Mouse (Mus musculus) thymus, adult 2 months (tissue): Measurements from ENCODE around the gene Trio. TPM values are rescaled to one million over a fixed set of nuclear protein-coding genes. Genes with fewer than 3 reads are reported as not detected.

Experiments
- DNase-seq: peaks from one replicate; pipeline ENCODE4 v3.0.0; 2021
- H3K27ac ChIP-seq: fragments of 200-500 bp; 2 replicates; pipeline ENCODE4 v1.5.1; 2012; ENCODE audit warnings: low read length, control low read depth; ENCODE audit not compliant: control insufficient read depth, insufficient read depth
- H3K27me3 ChIP-seq: fragments of 200-500 bp; 2 replicates; pipeline ENCODE4 v1.6.1; 2012; ENCODE audit warnings: mild to moderate bottlenecking, low read length, moderate library complexity, mixed read lengths; ENCODE audit not compliant: control insufficient read depth, insufficient read depth
- H3K36me3 ChIP-seq: fragments of 200-500 bp; 2 replicates; pipeline ENCODE4 v1.6.1; 2012; ENCODE audit warnings: mild to moderate bottlenecking, low read length, moderate library complexity; ENCODE audit not compliant: control insufficient read depth, insufficient read depth
- H3K4me1 ChIP-seq: fragments of 200-500 bp; replicated peaks from 2 replicates; pipeline ENCODE4 v1.6.1; 2012; ENCODE audit warnings: low read length; ENCODE audit not compliant: control insufficient read depth, insufficient read depth
- H3K4me3 ChIP-seq: fragments of 200-500 bp; 2 replicates; pipeline ENCODE4 v1.5.1; 2012; ENCODE audit warnings: mild to moderate bottlenecking, low read length, control low read depth, moderate library complexity; ENCODE audit not compliant: control insufficient read depth, insufficient read depth
- CTCF ChIP-seq: fragments of 200-500 bp; IDR thresholded peaks from 2 replicates; pipeline ENCODE4 v1.5.1; 2012; ENCODE audit warnings: mild to moderate bottlenecking, control low read depth, low read length, moderate library complexity, borderline replicate concordance; ENCODE audit not compliant: control insufficient read depth, poor library complexity, insufficient read depth; ENCODE audit errors: extremely low read depth
- POLR2A ChIP-seq: fragments of 200-500 bp; IDR thresholded peaks from 2 replicates; pipeline ENCODE4 v1.6.1; 2012; ENCODE audit warnings: mild to moderate bottlenecking, low read length, control low read depth, moderate library complexity; ENCODE audit not compliant: control insufficient read depth, poor library complexity, insufficient read depth; ENCODE audit errors: extremely low read depth
- WGBS: fragments of 180-500 bp; shearing (Covaris S2); methylation state at CpG from one replicate; pipeline ENCODE4 v1.1.7; 2018; 5-methylcytosine and 5-hydroxymethylcytosine counted together
- polyA plus RNA-seq: library from polyadenylated mRNA; depleted of rRNA; stranded (reverse); fragments of >200 nt; gene quantifications from 2 replicates; pipeline ENCODE4 v1.2.3, GENCODE M21; 2012

The Trio gene
- polyA plus RNA-seq, 1 experiment, result 24.9 TPM

DNA sequence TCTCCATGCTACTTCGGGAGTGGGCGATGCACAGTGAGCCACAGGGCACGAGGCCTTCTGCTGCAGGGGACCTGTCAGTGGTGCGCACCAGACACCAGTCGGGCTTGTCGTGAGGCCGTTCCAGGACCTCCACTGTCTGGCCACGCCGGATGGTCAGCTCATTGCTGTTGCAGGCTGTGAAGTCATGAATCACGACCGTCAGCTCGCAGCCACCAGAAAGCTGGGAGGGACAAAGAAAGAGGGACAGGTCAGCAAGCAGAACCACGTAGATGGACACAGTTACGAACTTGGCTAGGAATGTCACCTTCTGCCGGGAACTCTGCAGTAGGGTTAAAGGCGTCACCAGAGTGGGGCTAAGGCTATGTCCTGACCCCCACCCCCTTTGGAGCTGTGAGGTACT lies 220.0 kb downstream of the Trio start:
- H3K36me3 ChIP-seq, result no peaks in the 10 kb centered on the region
- DNase-seq, result no peak

DNA sequence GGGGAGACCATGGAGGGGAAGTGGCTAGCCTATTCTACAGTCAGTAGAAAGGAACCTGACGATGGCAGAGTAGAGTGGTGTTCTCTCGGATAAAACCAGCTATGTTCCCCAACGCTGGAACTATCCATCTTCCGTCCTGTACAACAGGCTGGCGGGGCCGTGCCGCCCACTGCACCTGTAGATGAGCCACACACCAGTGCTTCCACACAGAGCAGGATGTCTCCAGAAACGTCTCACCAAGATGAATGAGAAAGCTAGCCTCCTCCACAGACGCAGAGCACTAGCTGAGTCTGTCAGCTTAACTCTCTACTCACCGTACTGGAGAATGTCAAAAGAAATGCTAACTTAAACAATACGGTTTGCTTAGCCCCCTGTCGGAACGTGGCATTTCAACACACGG lies 221.2 kb downstream of the Trio start:
- TF ChIP-seq CTCF (no peak), POLR2A (no peak)
- 92% methylated on average over 14 of the region's 14 CpGs for WGBS
- Histone ChIP-seq H3K27ac (no peak overlapping the region), H3K4me1 (peaks cover 23% of the 10 kb centered on the region), H3K36me3 (no peaks in the 10 kb centered on the region), H3K4me3 (no peak overlapping the region), H3K27me3 (no peaks in the 10 kb centered on the region)
- no peak for DNase-seq

More for the DNA sequence above, 220.0 kb downstream of the Trio start:
- H3K4me1 ChIP-seq, result peaks cover 14% of the 10 kb centered on the region
- H3K27ac ChIP-seq, result no peak overlapping the region
- no peaks in the 10 kb centered on the region for H3K27me3 ChIP-seq
- WGBS, result 97% methylated on average over 16 of the region's 16 CpGs
- no peak overlapping the region for H3K4me3 ChIP-seq
- TF ChIP-seq CTCF (no peak), POLR2A (no peak)

DNA sequence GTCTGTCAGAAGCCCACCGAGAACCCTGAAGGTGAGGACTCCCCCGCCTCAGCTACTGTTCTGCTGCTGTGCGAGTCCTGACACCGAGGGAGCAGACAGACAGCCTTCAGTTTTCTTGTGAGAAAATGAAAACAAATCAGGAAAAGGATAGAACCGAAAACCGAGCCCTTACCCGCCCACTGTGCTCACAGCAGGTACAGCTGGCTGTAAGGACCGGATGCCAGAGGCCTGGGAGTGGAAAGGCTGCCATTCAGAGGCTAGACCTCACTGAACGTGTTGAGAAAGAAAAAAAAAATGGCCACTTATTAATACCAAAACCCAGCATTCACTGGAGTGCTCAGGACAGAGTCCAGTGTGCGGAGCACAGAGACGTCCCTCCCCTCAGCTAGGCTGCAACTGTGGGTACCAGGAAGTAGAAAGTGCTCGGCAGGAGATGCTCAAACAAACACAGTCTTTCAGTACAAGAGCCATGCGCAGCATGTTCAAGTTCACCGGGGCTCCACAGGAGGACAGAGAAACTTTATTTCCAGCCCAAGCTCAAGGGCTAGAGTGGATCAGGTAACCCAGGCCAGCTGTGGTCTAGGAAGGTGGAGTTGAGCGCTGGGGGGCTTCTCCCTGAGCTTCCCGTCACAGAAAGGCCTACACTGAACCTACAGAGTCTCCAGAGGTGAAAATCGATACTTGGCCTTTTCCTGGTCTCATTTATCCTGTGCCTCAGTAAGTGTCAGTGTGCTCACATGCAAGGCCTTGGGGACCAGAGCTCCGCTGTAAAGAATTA lies 221.9 kb downstream of the Trio start:
- Histone ChIP-seq H3K27me3 (no peaks in the 10 kb centered on the region), H3K27ac (0 out of 2 replicates have a peak overlapping the region, but pooled peaks have one; percentile 4), H3K4me1 (peaks cover 23% of the 10 kb centered on the region), H3K4me3 (no peak overlapping the region), H3K36me3 (no peaks in the 10 kb centered on the region)
- DNase-seq, result no peak
- 94% methylated on average over 18 of the region's 18 CpGs for whole genome bisulfite sequencing
- no peak for TF ChIP-seq CTCF
- no peak for TF ChIP-seq POLR2A

DNA sequence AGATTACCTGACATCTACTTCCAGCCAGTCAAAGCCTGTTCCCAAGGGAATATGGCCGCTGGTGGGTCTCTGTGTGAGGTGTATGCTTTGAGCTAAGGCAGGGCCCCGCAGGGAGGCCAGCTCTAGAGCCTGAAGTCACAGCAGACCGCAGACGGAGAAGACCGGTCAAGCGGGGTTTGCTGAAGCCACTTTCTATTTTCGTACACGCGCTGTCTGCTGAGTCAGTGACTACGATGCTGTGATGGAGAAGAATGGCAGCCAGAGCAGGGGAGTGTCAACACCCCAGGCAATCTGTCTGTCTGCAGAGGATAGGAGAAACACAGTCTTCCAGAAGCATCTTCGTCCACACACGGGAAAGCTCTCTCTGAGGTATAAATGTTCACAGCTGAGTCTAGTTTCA lies 223.4 kb downstream of the Trio start:
- no peaks in the 10 kb centered on the region for H3K27me3 ChIP-seq
- H3K27ac ChIP-seq, result no peak overlapping the region
- TF ChIP-seq CTCF (no peak), POLR2A (no peak)
- DNase-seq, result no peak
- no peak overlapping the region for H3K4me3 ChIP-seq
- H3K4me1 ChIP-seq, result peaks cover 25% of the 10 kb centered on the region
- H3K36me3 ChIP-seq, result no peaks in the 10 kb centered on the region
- 90% methylated on average over 12 of the region's 12 CpGs for WGBS

DNA sequence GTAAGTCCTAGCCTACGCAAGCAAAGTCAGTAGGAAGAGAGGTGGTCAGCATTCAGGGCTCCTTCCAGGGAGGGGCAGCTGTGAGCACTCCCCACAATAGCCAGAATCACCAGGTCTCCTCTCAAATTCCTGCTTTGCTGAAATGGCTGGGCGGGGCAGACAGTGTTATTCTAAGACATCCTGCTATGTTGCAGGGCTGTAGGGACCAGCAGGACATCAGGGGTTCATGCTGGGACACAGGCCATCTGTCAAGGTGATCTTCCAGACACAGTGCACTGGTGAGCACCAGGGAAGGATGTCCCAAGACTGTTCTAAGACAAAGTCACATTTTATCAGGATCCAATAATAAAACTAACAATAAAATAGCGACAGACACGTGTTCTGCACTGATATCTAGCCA lies 224.5 kb downstream of the Trio start:
- DNase-seq, result no peak
- H3K27ac ChIP-seq, result peak overlapping the region; percentile 30; the same call in 1 of the 2 replicates
- 99% methylated on average over 4 of the region's 4 CpGs for WGBS

DNA sequence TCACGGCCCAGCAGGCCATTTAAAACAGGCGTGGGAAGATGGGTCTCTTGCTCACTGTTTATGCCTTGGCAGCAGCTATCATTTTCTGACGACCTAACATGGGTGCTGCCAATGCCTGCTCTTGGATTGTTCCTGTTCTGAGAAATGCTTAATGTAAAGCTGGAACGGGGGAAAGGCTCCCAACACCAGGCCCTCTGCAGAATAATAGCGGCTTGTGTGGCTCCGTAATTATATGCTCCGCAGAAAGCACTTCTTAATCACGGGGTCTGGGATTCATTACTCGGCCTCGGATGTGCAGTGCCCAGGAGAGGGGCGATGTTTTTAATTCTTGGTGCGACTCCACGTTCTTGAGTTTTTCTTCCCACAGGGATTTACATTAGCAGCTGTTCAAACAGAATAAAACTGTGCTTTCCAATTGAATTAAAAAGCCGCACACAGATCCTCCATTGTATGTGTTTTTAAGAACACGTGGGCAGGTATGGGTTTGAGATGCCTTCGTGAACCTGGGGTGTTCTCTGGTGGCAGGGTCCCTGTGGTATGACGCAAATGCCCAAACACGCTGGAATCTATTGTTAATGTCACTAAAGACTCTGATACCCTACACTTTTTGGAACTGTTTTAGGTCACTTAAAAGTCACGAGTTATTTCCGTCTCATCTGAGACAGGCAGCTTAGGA lies 228.0 kb downstream of the Trio start:
- no peak for DNase-seq
- H3K27me3 ChIP-seq, result no peaks in the 10 kb centered on the region
- no peak overlapping the region for H3K4me3 ChIP-seq
- no peaks in the 10 kb centered on the region for H3K36me3 ChIP-seq
- H3K27ac ChIP-seq, result peak overlapping the region; percentile 33; the same call in 1 of the 2 replicates
- TF ChIP-seq POLR2A, result no peak
- no peak for TF ChIP-seq CTCF
- 96% methylated on average over 20 of the region's 20 CpGs for WGBS
- peaks cover 54% of the 10 kb centered on the region for H3K4me1 ChIP-seq

More for the DNA sequence above, 224.5 kb downstream of the Trio start:
- Histone ChIP-seq H3K4me1 (peaks cover 35% of the 10 kb centered on the region), H3K27me3 (no peaks in the 10 kb centered on the region), H3K36me3 (no peaks in the 10 kb centered on the region), H3K4me3 (no peak overlapping the region)
- TF ChIP-seq CTCF (no peak), POLR2A (no peak)

DNA sequence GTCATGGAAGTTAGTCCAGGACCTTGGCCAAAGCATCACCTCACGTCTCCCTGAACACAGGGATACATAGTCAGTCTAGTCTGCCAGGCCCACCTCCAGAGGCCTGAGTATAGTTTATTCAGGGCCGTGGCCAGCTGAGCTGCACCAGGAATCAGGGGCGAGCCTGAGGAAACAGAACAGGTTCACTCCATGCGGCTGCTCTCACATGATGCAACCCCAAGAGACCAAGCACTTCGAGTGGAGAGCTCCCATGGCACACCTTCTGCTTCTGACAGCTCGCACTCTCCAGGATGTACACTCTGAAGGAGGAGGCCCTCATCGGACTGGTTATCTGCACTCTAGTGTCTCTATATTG lies 228.8 kb downstream of the Trio start:
- TF ChIP-seq CTCF (no peak), POLR2A (no peak)
- Histone ChIP-seq H3K4me1 (peaks cover 54% of the 10 kb centered on the region), H3K27ac (peak overlapping the region; percentile 33; the same call in 1 of the 2 replicates), H3K36me3 (no peaks in the 10 kb centered on the region), H3K4me3 (no peak overlapping the region), H3K27me3 (no peaks in the 10 kb centered on the region)
- WGBS, result 70% methylated on average over 7 of the region's 7 CpGs
- no peak for DNase-seq
